Mouse (Mus musculus) stomach, embryonic 15.5 days (tissue): ENCODE data around the gene Mmd. TPM values are rescaled to one million over a fixed set of nuclear protein-coding genes. Genes with fewer than 3 reads are reported as not detected.

Experiments
- polyA plus RNA-seq: library from polyadenylated mRNA; unstranded; fragments of >200 nt; fragmentation: Nextera tagmentation; extraction: Ambion mirVana; gene quantifications from 2 replicates; pipeline ENCODE4 v1.2.1, GENCODE M21; 2015

Gene Mmd
- polyA plus RNA-seq, 1 experiment from 2014 or later, result 47.2 TPM

Other genes with a start within 250 kb of the Mmd start
- 13.9 and 15.8 TPM in 2 replicates for gene Pctp, start 246.6 kb upstream of the Mmd start, polyA plus RNA-seq
- gene Tmem100, start 219.1 kb upstream of the Mmd start, polyA plus RNA-seq, result 27.3 and 27.9 TPM in 2 replicates
- 10.1 and 10.6 TPM in 2 replicates for gene Gm45716, start 61.8 kb upstream of the Mmd start, polyA plus RNA-seq
- 1.8 and 1.9 TPM in 2 replicates for gene Hlf, start 141.4 kb downstream of the Mmd start, polyA plus RNA-seq